Mouse (Mus musculus) mammary gland, adult 2 months (tissue): Measurements from ENCODE around the gene Gm28230. TPM values are rescaled to one million over a fixed set of nuclear protein-coding genes. Genes with fewer than 3 reads are reported as not detected.

Source experiments
- polyA plus RNA-seq: library from polyadenylated mRNA; depleted of rRNA; stranded (reverse); fragments of >200 nt; gene quantifications from 2 replicates; pipeline ENCODE4 v1.2.3, GENCODE M21; 2012; ENCODE audit warnings: low replicate concordance; rRNA removed

The Gm28230 gene
- 1.6 and 2.1 TPM in 2 replicates for polyA plus RNA-seq

DNA sequence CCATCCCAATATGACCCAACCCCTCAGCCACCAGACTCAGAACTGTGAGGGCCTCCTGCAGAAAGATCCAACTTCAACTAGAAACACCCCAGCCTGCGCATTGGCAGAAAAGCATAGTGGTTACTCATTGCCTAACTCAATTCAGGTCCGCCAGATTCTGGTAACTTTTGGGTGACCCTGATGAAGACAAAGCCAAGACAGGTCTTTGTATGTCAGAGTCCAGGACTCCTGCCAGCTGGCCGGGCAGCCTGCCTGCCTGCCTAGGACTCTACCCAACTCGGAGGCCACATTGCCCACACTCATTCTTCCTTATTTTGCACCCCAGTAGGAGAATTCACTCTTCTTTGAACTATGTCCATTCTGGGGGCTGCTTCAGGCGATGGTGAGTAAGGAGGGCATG lies at the start of gene Gm28230:
Gm28230 (plus strand) TSS at position 178 of the 400 bp plus-strand sequence.

DNA sequence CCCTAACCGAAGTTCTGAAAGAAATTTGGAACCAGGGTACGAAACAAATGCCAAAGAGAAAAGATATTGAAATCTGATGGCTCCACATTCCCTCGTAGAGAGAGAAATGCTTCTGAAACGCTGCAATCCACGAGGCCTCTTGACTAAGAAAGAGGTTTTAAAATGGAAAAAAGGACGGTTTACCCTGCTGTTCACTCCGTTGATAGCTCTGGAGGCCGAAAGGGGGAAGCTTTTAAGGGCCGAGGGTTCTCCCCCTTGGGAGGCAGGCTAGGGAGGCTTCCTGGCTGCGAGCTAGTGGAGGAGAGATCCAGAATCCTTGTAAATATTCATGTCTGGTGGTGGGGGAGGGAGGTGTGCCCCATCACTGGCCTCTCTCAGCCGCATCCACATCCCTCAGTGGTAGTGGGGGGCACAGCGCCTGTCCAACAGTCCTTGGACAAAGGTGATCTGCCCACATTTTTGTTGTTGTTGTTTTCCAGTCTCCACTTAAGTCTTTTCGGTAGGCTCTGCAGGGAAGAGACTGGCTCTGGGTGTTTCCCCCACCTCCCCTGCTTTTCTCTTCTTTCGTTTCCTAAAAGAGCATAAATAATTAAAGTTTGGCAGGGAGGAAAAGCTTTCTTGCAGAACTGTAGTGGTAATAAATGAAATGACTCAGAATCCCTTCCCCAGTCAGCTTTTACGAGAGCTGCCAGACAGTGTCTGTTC lies 47.5 kb upstream of the Gm28230 start, which contains the start of gene Hoxd11:
Hoxd11 (plus strand) TSS at position 667 of the 705 bp plus-strand sequence.

GRCm38 (mm10) chr2:74691022-74691951 lies 35.2 kb upstream of the Gm28230 start, which contains the start of gene Hoxd10:
Gene Hoxd10 (plus strand): TSS chr2:74691924.

DNA sequence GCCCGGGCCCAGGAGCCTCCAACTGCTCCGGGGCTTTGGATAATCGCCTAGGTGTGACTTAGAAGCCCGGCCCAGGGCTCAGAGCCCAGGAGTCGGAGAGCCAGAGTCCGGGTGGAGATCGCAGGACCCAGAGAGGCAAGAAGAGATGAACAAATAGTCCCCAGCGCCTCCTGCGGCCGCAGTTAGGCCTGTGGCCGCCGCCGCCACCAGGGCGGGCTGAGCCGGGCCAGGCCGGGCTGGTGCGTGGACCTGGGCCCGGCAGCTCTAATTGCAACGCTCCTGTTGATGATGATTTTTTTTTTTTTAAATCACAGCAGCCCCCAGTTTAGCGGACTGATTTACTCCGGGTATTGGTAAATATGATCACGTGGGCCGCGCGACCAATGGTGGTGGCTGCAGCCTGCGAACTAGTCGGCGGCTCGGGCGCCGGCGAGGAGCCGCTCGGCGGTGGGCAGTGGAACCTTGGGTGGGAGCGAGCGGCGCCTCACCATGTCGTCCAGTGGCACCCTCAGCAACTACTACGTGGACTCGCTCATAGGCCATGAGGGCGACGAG lies 28.9 kb upstream of the Gm28230 start, which contains the start of gene Hoxd9:
Hoxd9 (plus strand) TSS at position 161 of the 555 bp plus-strand sequence.

GRCm38 (mm10) chr2:74704393-74704998 lies 22.0 kb upstream of the Gm28230 start, which contains the start of gene Hoxd8:
Gene Hoxd8 (plus strand): TSS chr2:74704615.

DNA sequence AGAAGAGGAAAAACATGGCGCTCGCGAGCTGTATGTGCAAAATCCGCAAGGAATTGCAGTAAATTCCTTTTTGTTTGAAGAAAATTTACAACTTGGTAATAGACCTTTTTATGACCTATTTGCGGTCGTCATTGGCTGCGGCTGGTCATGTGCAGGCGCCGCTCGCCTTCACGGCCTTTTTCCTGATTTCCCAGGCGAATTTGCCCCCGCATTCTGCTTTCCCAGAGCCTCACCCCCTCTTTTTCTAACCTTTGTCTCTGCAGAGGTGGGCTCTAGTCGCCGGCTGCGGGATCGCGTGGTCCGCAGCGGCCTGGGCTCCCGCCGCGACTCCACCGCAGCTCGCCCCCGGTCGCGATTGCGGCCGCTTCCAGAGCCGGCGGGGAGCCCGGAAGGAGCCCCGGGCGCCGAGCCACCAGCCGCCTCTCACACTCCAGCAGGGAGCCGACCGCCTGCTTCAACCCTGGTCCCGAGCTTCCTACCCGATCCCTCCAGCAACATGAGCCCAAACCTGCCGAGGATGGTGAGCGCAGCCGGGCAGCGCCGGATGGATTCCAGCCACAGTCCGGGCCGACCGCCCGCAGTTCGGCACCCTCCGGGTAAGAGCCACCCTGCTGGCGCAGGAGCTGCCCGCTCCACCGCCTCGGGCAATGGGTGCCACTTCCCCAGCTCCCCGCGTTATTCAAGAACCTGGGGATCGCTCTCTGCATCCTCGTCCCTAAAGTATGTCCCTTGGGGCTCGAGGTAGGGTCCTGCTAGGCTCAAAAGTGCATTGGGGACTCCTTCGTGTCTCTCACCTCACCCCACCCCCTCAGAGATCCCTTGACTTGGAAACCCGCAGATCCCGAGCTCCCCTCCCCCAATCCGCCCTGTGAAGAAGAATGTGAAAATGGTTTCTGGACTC lies 14.6 kb upstream of the Gm28230 start, which contains the start of the genes Hoxd3 and Hoxd4:
Hoxd3 (plus strand) TSS at position 207 of the 901 bp plus-strand sequence.
Hoxd4 (plus strand) TSS at position 209 of the 901 bp plus-strand sequence.

GRCm38 (mm10) chr2:74762522-74763244 lies 36.2 kb downstream of the Gm28230 start, which contains the start of gene Hoxd1:
Gene Hoxd1 (plus strand): TSS chr2:74762980.

Other genes with a start within 250 kb of the Gm28230 start
- gene Lnpk, start 147.3 kb upstream of the Gm28230 start, polyA plus RNA-seq, result 4.4 and 8.6 TPM in 2 replicates
- gene Evx2, start 67.2 kb upstream of the Gm28230 start, polyA plus RNA-seq, result not detected in 2 replicates
- not detected in 2 replicates for gene Hoxd13, start 58.4 kb upstream of the Gm28230 start, polyA plus RNA-seq
- gene Hoxd12, start 51.7 kb upstream of the Gm28230 start, polyA plus RNA-seq, result not detected in 2 replicates
- gene Hoxd11, start 47.2 kb upstream of the Gm28230 start, polyA plus RNA-seq, result not detected in 2 replicates
- gene Hoxd10, start 34.8 kb upstream of the Gm28230 start, polyA plus RNA-seq, result 0.22 and 0.79 TPM in 2 replicates
- 4.1 and 8.7 TPM in 2 replicates for gene Hoxd9, start 29.0 kb upstream of the Gm28230 start, polyA plus RNA-seq
- gene Hoxd8, start 22.1 kb upstream of the Gm28230 start, polyA plus RNA-seq, result 12.1 and 14.3 TPM in 2 replicates
- gene Hoxd3, start 14.8 kb upstream of the Gm28230 start, polyA plus RNA-seq, result 4.1 and 4.8 TPM in 2 replicates
- 8.3 and 29.3 TPM in 2 replicates for gene Hoxd4, start 14.8 kb upstream of the Gm28230 start, polyA plus RNA-seq
- gene Hoxd1, start 36.3 kb downstream of the Gm28230 start, polyA plus RNA-seq, result not detected in 2 replicates
- gene Mtx2, start 99.1 kb downstream of the Gm28230 start, polyA plus RNA-seq, result 42.8 and 49.0 TPM in 2 replicates